Mouse (Mus musculus): ENCODE results near the gene Prkar1a.

The Prkar1a gene

DNA sequence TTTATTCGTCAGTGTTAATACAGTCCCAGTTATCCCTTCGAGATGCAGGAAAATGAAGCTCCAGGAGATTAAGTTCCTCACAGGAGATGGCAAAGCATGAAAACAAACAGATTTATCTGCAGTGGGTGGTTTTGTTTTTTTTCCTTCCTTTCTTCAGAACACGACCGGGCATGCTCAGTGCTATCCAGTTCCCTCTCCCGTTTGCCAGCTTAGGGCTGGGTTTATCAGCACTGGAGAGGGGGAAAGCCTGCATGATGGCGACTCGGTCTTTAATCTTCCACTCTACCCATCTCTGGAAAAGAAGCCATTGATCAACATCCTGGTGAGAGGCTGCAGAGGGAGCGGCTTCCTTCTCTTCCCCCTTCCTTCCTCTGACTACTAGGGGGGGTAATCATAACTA lies at the start of gene Prkar1a:
Gene Prkar1a, plus strand, starts transcription at position 200 of the 400 bp plus-strand sequence.
- no peak for DNase-seq

GRCm38 (mm10) chr11:109607600-109607999 lies 41.6 kb upstream of the Prkar1a start:
- no peak for DNase-seq

- DNase-seq = no peak
Observed at GRCm38 (mm10) chr11:109608976-109609625, 40.1 kb upstream of the Prkar1a start.

GRCm38 (mm10) chr11:109610046-109610794 lies 39.0 kb upstream of the Prkar1a start:
- no peak for DNase-seq

- no peak for DNase-seq
Observed at GRCm38 (mm10) chr11:109610795-109611302, 38.4 kb upstream of the Prkar1a start.

DNA sequence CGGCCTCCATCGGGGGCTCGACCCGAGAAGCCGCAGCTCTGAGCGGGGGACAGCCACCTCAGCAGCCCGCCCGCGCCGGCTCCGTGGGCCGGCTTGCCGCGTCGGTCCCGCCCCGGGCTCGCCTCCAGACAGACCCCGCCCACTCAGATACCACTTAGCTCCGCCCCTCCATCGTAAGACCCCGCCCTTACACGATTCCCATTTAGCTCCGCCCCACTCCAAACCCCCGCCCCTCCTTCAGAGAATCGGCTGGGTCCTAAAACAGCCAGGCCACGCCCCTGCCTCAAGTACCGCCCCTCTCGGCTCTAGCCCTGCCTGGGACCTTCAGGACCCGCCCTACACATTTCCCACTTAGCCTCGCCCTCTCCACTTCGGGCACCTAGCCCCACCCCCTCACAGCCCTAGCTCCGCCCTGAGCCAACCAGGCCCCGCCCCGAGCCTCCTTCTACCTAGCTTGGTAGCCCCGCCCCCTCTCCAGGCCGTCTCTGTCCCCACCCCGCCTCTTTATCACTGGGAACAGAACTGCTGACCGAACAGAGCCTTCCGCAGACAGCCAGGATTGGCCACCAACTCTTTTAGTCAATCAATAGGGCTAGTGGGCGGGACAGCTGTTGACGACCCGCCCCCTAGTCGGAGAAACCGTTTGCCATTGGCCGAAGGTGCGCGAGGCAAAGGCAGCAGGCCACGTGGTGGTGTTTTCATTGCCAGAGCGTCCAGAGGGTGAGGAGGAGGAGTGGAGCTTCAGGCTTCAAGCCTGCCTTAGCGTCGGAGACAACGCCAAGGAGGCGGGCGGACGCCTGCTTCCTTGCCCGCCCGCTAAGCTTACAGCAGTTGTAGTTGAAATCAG lies 37.7 kb upstream of the Prkar1a start, which contains the start of gene Wipi1:
Gene Wipi1, minus strand, starts transcription at position 665 of the 847 bp plus-strand sequence.
- DNase-seq = peak; percentile 99

DNA sequence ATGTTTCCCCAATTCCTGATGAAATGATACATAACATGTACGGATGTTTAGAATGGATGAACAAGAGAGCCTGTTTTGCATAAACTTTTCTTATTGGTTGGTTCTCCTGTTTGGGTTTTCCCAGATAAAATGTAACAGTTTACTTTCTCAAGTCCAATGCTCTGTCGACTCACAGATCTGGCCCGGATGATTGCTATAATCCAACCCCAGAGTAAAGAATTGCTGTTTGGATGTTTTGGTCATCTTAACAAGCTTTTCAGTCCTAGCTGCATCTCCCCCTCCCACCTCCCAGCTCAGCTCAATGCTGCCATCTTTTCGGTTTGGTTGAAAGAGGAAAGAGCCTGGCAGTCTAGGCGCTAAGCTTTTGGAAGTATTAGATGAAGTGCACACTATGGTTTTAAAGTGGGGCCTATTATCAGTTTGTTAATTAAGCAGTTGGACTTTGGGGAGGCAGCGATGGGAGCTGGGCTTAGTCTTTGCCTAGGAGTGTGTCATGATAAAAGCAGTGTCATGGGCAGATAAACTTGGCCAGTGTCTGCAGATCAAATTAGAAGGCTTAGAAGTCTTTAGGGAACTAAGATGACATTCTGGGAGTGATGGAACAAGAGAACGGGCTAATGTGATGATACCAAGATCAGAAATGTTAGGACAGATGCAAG lies 36.2 kb upstream of the Prkar1a start:
- DNase-seq = no peak

DNA sequence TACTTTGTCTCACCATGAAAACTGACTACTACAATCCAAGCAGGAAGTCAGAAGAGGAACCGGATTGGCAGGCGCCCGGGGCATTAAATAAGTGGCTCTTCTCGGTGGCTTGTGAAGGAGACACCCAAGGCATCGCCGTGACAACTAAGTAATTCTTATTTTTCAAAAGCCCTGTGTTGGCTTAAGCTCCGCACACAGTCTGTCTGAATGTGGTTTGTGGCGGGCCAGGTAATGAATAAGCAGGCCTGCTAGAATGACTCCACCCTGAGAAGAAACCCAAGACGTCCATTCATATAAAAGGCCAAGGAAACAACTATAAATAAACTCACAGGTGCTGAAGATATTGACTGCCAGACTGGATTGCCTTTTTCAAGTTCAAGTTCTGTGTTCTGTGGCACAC lies 33.9 kb upstream of the Prkar1a start:
- DNase-seq = no peak

DNA sequence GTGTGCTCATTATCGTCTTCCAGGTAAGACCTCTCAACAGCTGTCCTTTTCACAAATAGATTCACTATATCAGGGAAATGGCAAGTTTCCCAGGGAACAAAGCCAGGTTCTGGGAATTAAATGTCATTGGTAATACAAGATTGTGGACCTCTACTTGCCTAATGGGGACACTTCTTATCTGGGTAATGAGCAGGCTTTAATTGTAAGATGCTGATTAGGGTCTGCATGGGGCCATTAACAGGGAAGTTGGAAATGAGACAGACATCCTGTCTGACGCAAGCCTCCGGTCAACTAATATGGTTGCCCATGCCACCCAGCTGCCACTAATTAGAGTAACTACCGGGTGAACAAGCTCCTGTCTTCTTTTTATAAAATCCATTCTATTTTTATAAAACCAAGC lies 32.9 kb upstream of the Prkar1a start:
- DNase-seq = no peak

- DNase-seq = no peak
Observed at GRCm38 (mm10) chr11:109616766-109617165, 32.4 kb upstream of the Prkar1a start.

DNA sequence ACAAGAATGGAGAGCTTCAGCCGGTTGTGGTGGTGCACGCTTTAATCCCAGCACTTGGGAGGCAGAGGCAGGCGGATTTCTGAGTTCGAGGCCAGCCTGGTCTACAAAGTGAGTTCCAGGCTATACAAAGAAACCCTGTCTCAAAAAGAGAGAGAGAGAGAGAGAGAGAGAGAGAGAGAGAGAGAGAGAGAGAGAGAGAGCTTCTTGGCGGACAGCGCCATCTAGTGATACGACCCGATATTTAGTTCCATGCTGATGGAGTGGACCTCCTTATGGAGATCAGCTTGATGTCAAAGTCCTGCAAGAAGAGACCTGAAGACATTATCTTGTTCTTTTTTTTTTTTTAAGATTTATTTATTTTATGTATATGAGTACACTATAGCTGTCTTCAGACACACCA lies 30.1 kb upstream of the Prkar1a start:
- peak; percentile 51 for DNase-seq

GRCm38 (mm10) chr11:109620356-109620755 lies 28.8 kb upstream of the Prkar1a start:
- no peak for DNase-seq

GRCm38 (mm10) chr11:109621183-109621582 lies 28.0 kb upstream of the Prkar1a start:
- DNase-seq = peak; percentile 39

DNA sequence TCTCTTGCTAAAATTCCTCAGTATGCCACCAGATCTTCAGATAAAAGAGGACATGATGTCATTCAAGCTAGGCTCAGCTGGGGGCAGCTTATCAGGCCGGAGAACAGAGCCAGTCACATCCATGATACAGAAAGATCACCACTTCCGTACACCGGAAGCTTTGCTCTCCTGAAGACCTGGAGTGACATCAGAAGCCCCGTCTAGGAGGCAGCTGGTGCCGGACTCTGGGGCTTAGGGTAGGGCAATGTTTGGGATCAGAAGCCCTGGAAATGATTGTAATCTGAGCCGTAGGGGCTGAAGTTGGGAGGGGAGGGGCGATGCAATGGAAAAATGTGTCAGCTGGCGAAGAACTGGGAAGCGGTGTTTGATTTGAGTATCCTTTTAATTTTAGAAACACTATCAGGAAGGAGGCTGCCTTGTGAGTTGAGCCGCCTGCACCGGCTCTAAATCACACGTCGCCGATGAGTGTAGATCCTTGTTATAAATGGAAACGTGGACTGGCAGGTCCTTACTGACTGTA lies 26.6 kb upstream of the Prkar1a start:
- peak; percentile 18 for DNase-seq

DNA sequence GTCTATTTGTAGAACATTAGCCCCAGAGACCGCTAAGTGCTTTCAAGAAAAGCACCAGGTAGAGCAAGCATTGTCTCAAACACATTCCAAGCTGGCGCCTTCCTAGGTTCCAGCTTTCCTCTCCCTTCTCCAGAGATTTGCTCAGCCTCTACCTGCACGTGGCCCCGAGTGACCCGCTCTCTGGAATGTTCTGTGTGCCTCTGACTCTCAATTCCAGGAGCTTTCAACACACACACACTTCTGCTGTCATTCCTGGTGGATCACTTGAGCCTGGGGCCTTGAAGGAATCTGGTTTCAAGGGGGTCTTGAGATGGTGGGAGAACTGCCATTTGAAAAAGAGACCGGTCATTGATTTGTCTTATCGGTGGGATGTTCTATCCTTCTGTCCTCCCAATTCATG lies 26.0 kb upstream of the Prkar1a start:
- DNase-seq = no peak

GRCm38 (mm10) chr11:109627648-109628047 lies 21.6 kb upstream of the Prkar1a start:
- DNase-seq = no peak

GRCm38 (mm10) chr11:109628099-109628498 lies 21.1 kb upstream of the Prkar1a start:
- DNase-seq = no peak

- DNase-seq = no peak
Observed at GRCm38 (mm10) chr11:109629021-109629521, 20.1 kb upstream of the Prkar1a start.

- no peak for DNase-seq
Observed at GRCm38 (mm10) chr11:109634928-109635327, 14.3 kb upstream of the Prkar1a start.

DNA sequence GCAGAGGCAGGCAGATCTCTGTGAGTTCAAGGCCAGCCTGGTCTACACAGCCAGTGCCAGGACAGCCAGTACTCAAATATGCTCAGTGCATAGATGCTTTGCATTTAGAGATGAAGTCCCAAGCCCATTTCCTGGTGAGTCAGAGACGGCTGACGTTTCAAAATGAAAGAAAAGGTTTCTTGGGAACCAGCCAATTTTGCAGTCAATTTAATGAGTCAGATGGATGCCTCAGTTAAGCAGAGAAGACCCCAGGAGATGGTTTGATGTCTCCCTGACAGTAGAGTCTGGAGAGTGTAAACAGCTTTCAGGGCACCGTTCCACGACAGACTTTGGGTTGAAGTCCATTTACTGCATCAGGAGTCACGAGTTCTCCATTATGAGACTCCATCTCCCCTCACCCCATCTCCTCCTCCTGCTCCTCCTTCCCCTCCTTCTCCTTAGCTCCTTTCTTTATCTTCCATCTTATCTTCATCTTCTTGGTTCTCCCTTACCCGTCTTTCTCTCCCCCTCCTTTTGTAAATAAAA lies 13.3 kb upstream of the Prkar1a start:
- DNase-seq = no peak

DNA sequence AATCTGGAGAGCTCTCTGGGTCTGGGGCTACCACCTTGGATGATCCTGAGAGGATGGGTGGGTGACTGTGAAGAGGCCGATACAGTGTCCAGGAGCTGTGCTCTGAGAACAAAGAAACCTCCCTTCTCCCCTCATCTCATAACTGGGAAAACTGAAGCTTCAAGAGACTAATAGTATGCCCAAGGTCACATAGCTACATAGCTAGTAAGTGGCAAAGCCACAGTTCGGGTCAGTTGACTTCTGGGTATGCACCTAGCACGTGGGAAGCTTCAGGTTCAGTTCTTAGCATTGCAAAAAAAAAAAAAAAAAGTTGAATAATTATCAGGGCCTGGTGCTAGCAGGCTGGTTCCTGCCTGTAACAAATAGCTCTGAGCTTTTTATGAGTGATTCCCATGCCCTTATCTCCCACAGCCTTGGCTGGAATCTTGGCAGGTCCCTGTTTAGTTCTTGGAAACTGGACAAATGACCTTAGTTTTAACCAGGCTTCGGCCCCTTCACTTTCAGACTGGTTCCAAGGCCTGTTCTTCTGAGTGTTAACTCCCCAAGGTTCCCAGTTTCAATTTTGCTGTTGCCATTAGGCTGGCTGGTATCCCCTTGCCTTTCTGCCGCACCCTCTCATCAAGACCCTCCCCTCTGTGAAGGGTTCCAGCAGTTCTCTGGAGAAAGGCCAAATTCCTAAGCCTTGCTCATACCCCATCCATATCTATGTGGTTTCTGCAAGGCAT lies 7.5 kb upstream of the Prkar1a start:
- DNase-seq = no peak

Measured in right cerebral cortex, adult 18-20 months (tissue).